Mouse (Mus musculus) lung, postnatal 0 days (tissue): ENCODE data around the gene Hltf.

Experiments
- CTCF ChIP-seq: IDR thresholded peaks from 2 replicates; pipeline ENCODE4 v1.5.1; 2016; ENCODE audit warnings: antibody characterized with exemption, mild to moderate bottlenecking
- EP300 ChIP-seq: IDR thresholded peaks from 2 replicates; pipeline ENCODE4 v1.6.1; 2016; ENCODE audit warnings: antibody characterized with exemption, mild to moderate bottlenecking, control low read depth

DNA sequence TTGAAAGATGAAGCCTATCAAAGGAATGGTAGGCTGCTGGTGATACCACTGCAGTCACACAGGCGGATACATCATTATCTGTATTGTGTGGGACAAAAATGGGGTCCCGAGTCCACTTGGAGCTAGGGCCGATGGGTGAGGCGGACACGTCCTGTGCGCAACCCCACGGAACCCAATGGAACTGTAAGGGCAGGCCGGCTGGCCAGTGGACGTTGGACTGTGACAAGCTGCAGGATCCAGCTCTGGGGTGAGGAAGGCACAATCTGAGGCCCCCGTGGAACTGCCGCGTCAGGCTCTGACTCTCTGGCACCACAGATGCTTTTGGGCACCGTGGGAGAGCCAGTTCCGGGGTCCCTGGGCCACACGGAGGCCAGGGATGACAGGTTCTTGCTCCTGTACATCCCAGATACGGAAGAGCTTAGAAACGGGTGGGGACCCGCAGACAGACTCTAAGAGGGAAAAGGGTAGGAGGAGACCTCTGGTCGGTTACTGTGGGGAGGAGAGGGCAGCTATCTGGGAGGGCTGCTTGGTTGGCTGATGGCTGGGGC, 61.5 kb downstream of the Hltf start:
- no peak for TF ChIP-seq CTCF
- no peak for TF ChIP-seq EP300
